Mouse (Mus musculus) heart, postnatal 0 days (tissue): ENCODE measurements at regions not wholly inside any gene's neighbourhood (a gene's known extent, or its start where the extent isn't known, plus 50 kb on each side); places are given as distances from the start of the nearest gene placed in this dataset.
A peak's percentile ranks its signal among the peaks of the same experiment; 100 is the strongest.

ENCODE experiments used
- ATAC-seq: fragments of 200-750 bp; cut with Nextera tagmentation; 2 replicates; pipeline ENCODE4 v1.8.0; 2017; ENCODE audit warnings: low read depth, moderate number of reproducible peaks, moderate library complexity; ENCODE audit not compliant: insufficient read depth
- DNase-seq: peaks from one replicate; pipeline ENCODE4 v3.0.0-alpha.2; 2016; ENCODE audit warnings: low spot score
- H3K27ac ChIP-seq: fragments of 300-500 bp; sonication (generic); 2 replicates; pipeline ENCODE4 v1.5.1; 2014; ENCODE audit warnings: low read depth, mild to moderate bottlenecking
- H3K27me3 ChIP-seq: fragments of 300-500 bp; sonication (generic); 2 replicates; pipeline ENCODE4 v1.6.1; 2014; ENCODE audit warnings: low read length, mixed read lengths; ENCODE audit not compliant: control insufficient read depth, insufficient read depth
- H3K36me3 ChIP-seq: fragments of 300-500 bp; sonication (generic); replicated peaks from 2 replicates; pipeline ENCODE4 v1.6.1; 2014; ENCODE audit warnings: low read length, mixed read lengths; ENCODE audit not compliant: control insufficient read depth, insufficient read depth
- H3K4me1 ChIP-seq: fragments of 300-500 bp; sonication (generic); 2 replicates; pipeline ENCODE4 v1.6.1; 2014; ENCODE audit warnings: antibody characterized with exemption; ENCODE audit not compliant: control insufficient read depth, insufficient read depth
- H3K4me2 ChIP-seq: fragments of 300-500 bp; sonication (generic); 2 replicates; pipeline ENCODE4 v1.6.1; 2014; ENCODE audit warnings: low read depth, mild to moderate bottlenecking, low read length, moderate library complexity
- H3K4me3 ChIP-seq: fragments of 300-500 bp; sonication (generic); 2 replicates; pipeline ENCODE4 v1.5.1; 2014; ENCODE audit warnings: low read depth, low read length
- H3K9ac ChIP-seq: fragments of 300-500 bp; sonication (generic); replicated peaks from 2 replicates; pipeline ENCODE4 v1.6.1; 2014; ENCODE audit warnings: low read depth, low read length, mixed read lengths
- H3K9me3 ChIP-seq: fragments of 300-500 bp; sonication (generic); replicated peaks from 2 replicates; pipeline ENCODE4 v1.6.1; 2016; ENCODE audit warnings: low read length; ENCODE audit not compliant: control insufficient read depth
- CTCF ChIP-seq: IDR thresholded peaks from 2 replicates; pipeline ENCODE4 v1.5.1; 2016; ENCODE audit warnings: antibody characterized with exemption, control low read depth, low read depth
- EP300 ChIP-seq: IDR thresholded peaks from 2 replicates; pipeline ENCODE4 v1.6.1; 2016; ENCODE audit warnings: antibody characterized with exemption, low read depth
- WGBS: fragments of 180-500 bp; shearing (Covaris S2); extraction: QIAGEN DNeasy Blood & Tissue Kit; methylation state at CpG from one replicate; pipeline ENCODE4 v1.1.7; 2014; 5-methylcytosine and 5-hydroxymethylcytosine counted together

GRCm38 (mm10) chr3:116197966-116198365 lies 55.3 kb downstream of the Gpr88 start:
- Histone ChIP-seq H3K27ac (no peak overlapping the region), H3K27me3 (no peaks in the 10 kb centered on the region), H3K4me3 (no peak overlapping the region), H3K9me3 (no peaks in the 10 kb centered on the region), H3K9ac (no peak overlapping the region), H3K36me3 (no peaks in the 10 kb centered on the region), H3K4me2 (no peak overlapping the region), H3K4me1 (no peaks in the 10 kb centered on the region)
- no peak for DNase-seq
- 63% methylated on average over 3 of the region's 3 CpGs for WGBS
- TF ChIP-seq CTCF: no peak
- TF ChIP-seq EP300: no peak
- no peak for ATAC-seq

- Histone ChIP-seq H3K9ac (no peak overlapping the region), H3K27ac (no peak overlapping the region), H3K4me1 (no peaks in the 10 kb centered on the region), H3K36me3 (no peaks in the 10 kb centered on the region), H3K4me2 (no peak overlapping the region), H3K4me3 (no peak overlapping the region), H3K27me3 (no peaks in the 10 kb centered on the region), H3K9me3 (no peaks in the 10 kb centered on the region)
- DNase-seq: peak; percentile 44
- 63% methylated on average over 3 of the region's 3 CpGs for WGBS
- ATAC-seq: peak; percentile 58
- TF ChIP-seq CTCF (no peak), EP300 (no peak)
These were observed 58.6 kb downstream of the Gpr88 start for GRCm38 (mm10) chr3:116194701-116195100.

GRCm38 (mm10) chr3:116191261-116191660 lies 61.8 kb upstream of the Vcam1 start:
- WGBS: 46% methylated on average over 6 of the region's 6 CpGs
- H3K36me3 ChIP-seq: no peaks in the 10 kb centered on the region
- no peak for DNase-seq
- H3K9me3 ChIP-seq: no peaks in the 10 kb centered on the region
- ATAC-seq: no peak
- no peaks in the 10 kb centered on the region for H3K27me3 ChIP-seq
- no peak for TF ChIP-seq EP300
- TF ChIP-seq CTCF: no peak
- no peaks in the 10 kb centered on the region for H3K4me1 ChIP-seq
- no peak overlapping the region for H3K4me2 ChIP-seq
- H3K4me3 ChIP-seq: no peak overlapping the region
- no peak overlapping the region for H3K27ac ChIP-seq
- H3K9ac ChIP-seq: no peak overlapping the region

GRCm38 (mm10) chr3:116190727-116191126 lies 61.2 kb upstream of the Vcam1 start:
- ATAC-seq (no peak), DNase-seq (no peak)
- Histone ChIP-seq H3K9ac (no peak overlapping the region), H3K27ac (no peak overlapping the region), H3K4me2 (no peak overlapping the region), H3K9me3 (no peaks in the 10 kb centered on the region), H3K4me3 (no peak overlapping the region), H3K36me3 (no peaks in the 10 kb centered on the region), H3K27me3 (no peaks in the 10 kb centered on the region), H3K4me1 (no peaks in the 10 kb centered on the region)
- WGBS: 69% methylated on average over 2 of the region's 2 CpGs
- TF ChIP-seq CTCF: no peak
- TF ChIP-seq EP300: no peak

DNA sequence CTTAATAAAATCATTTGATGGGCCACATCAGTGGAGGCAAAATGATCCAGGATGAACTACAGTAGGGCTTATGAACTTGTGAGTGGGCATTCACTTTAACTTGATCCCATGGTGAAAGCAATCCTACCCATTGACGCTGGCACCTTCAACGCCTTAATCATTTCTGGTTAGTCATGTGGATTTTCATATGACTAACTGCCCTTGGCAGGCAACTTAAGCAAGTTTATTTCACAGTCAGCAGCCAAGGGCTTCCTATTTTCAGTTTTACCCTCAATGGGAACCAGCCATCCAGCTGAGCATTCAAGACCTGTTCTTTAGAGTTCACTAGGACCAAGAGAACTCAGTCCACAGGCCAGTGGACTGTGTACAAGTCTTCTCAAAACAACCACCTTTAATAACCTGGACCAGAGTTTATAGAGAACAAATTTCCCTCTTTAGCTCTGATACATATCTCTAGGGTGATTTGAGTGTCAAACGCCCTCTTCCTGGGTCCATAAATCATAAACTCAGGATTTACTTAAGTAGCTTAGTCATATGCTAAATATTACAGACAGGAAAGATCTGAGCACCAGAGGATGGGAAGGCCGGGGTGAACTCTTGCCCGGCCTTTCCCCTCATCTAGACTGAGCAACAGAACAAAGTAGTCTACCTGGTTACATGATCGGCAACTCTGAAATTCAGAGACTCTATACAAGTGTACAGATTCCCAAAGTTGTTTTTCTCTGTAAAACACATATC lies 60.0 kb upstream of the Vcam1 start:
- no peak overlapping the region for H3K9ac ChIP-seq
- H3K36me3 ChIP-seq: no peaks in the 10 kb centered on the region
- H3K27ac ChIP-seq: no peak overlapping the region
- no peaks in the 10 kb centered on the region for H3K9me3 ChIP-seq
- no peaks in the 10 kb centered on the region for H3K4me1 ChIP-seq
- no peaks in the 10 kb centered on the region for H3K27me3 ChIP-seq
- TF ChIP-seq EP300: no peak
- no peak for TF ChIP-seq CTCF
- WGBS: 85% methylated on average over 6 of the region's 6 CpGs
- no peak overlapping the region for H3K4me3 ChIP-seq
- ATAC-seq: no peak
- no peak for DNase-seq
- no peak overlapping the region for H3K4me2 ChIP-seq

GRCm38 (mm10) chr3:116185206-116185605 lies 55.7 kb upstream of the Vcam1 start:
- TF ChIP-seq CTCF: no peak
- TF ChIP-seq EP300: no peak
- Histone ChIP-seq H3K4me1 (no peaks in the 10 kb centered on the region), H3K9ac (no peak overlapping the region), H3K4me3 (no peak overlapping the region), H3K27me3 (no peaks in the 10 kb centered on the region), H3K27ac (no peak overlapping the region), H3K9me3 (no peaks in the 10 kb centered on the region), H3K36me3 (no peaks in the 10 kb centered on the region), H3K4me2 (no peak overlapping the region)
- no peak for ATAC-seq
- 77% methylated on average over 7 of the region's 7 CpGs for WGBS
- no peak for DNase-seq
